Mouse (Mus musculus) G1E (cell line): ENCODE results near the gene A930017K11Rik. TPM values are rescaled to one million over a fixed set of nuclear protein-coding genes. Genes with fewer than 3 reads are reported as not detected.

Experiments
- ATAC-seq: 2 replicates; pipeline ENCODE4 v1.8.0; 2016; ENCODE audit warnings: mild to moderate bottlenecking; ENCODE audit not compliant: insufficient number of reproducible peaks, poor library complexity, low FRiP score, severe bottlenecking; ENCODE audit errors: extremely low read depth
- DNase-seq: peaks from one replicate; pipeline ENCODE4 v3.0.0; 2012; ENCODE audit warnings: low spot score
- H3K27me3 ChIP-seq: 2 replicates; pipeline ENCODE4 v1.6.1; 2012; ENCODE audit warnings: mild to moderate bottlenecking, low read length, inconsistent platforms; ENCODE audit not compliant: insufficient read depth
- H3K36me3 ChIP-seq: replicated peaks from 2 replicates; pipeline ENCODE3; 2012; ENCODE audit warnings: mild to moderate bottlenecking, inconsistent platforms
- H3K4me1 ChIP-seq: 2 replicates; pipeline ENCODE4 v1.6.1; 2012; ENCODE audit warnings: low read depth, low read length, inconsistent platforms, mixed read lengths; ENCODE audit not compliant: insufficient read depth
- H3K4me3 ChIP-seq: 2 replicates; pipeline ENCODE4 v1.5.1; 2012; ENCODE audit warnings: low read depth, mild to moderate bottlenecking, inconsistent platforms, low read length, moderate library complexity, mixed read lengths
- H3K9me3 ChIP-seq: replicated peaks from 2 replicates; pipeline ENCODE4 v1.6.1; 2012; ENCODE audit warnings: inconsistent platforms
- CTCF ChIP-seq: IDR thresholded peaks from 2 replicates; pipeline ENCODE4 v1.5.1; 2012; ENCODE audit warnings: low read depth, low read length, inconsistent platforms, mixed read lengths
- GATA1 ChIP-seq: IDR thresholded peaks from 2 replicates; pipeline ENCODE4 v1.6.1; 2012; ENCODE audit warnings: borderline replicate concordance, low read length, inconsistent platforms, mixed read lengths
- GATA2 ChIP-seq: IDR thresholded peaks from 2 replicates; pipeline ENCODE4 v1.6.1; 2012; ENCODE audit warnings: low read depth, low read length, inconsistent platforms, borderline replicate concordance
- POLR2AphosphoS5 ChIP-seq: IDR thresholded peaks from 2 replicates; pipeline ENCODE4 v1.6.1; 2012; ENCODE audit warnings: low read depth, low read length, inconsistent platforms; ENCODE audit not compliant: insufficient replicate concordance
- TAL1 ChIP-seq: conservative IDR thresholded peaks from 2 replicates; pipeline ENCODE4 v1.6.1; 2012; ENCODE audit warnings: low read depth, low read length, inconsistent platforms, mixed read lengths
- polyA plus RNA-seq: library from polyadenylated mRNA; stranded (reverse); fragments of >175 nt; gene quantifications from 2 replicates; pipeline ENCODE4 v1.2.3, GENCODE M21; 2012
- total RNA-seq, 2 experiments: library from RNA; stranded (forward) in 1 of 2; stranded (reverse) in 1 of 2; fragments of 200-1000 nt in 1 of 2; fragments of >200 nt in 1 of 2; fragmentation: Nextera tagmentation in 1 of 2; gene quantifications; 2 replicates each; pipeline ENCODE4 v1.2.3; 2014 to 2017

A930017K11Rik gene
- total and polyA plus RNA-seq, 3 experiments = 0.07 TPM; not detected in 2

DNA sequence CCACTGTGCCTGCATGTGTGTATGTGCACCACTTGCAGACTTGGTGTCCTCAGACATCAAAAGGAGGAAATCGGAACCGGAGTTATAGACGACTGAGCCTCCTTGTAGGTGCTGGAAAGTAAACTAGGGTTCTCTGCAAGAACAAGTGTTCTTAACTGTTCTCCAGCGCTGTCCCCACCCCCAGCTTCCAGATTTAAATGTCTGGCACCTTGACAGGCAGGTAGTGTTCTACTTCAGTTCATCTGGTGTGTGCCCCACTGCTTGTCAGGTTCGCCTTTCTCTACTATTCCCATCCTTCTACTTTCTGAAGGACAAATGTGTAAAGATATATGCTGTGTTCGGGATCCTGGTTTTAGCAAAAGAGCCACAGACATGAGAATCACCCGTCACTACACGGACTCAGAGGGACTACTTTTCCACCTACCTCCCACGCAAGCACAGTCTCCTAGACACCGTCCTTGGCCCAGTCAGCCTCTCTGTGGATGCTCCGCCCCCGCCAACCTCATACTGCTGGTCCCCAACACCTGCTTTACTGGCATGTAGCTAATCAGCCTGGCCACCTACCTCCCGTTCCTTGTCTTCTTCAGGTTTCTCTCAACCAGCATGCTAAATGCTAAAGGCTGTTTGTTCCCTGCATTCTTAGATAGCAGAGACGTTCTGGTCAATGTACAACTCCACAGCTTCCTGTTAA, 39.0 kb downstream of the A930017K11Rik start:
- DNase-seq (no peak), ATAC-seq (no peak)
- H3K36me3 ChIP-seq = peaks cover 70% of the 10 kb centered on the region
- no peak overlapping the region for H3K4me3 ChIP-seq
- peaks cover 45% of the 10 kb centered on the region for H3K4me1 ChIP-seq
- no peaks in the 10 kb centered on the region for H3K27me3 ChIP-seq
- no peak for TF ChIP-seq CTCF
- TF ChIP-seq GATA1 = no peak
- no peak for TF ChIP-seq GATA2
- no peak for TF ChIP-seq POLR2AphosphoS5
- TF ChIP-seq TAL1 = no peak
- no peaks in the 10 kb centered on the region for H3K9me3 ChIP-seq

DNA sequence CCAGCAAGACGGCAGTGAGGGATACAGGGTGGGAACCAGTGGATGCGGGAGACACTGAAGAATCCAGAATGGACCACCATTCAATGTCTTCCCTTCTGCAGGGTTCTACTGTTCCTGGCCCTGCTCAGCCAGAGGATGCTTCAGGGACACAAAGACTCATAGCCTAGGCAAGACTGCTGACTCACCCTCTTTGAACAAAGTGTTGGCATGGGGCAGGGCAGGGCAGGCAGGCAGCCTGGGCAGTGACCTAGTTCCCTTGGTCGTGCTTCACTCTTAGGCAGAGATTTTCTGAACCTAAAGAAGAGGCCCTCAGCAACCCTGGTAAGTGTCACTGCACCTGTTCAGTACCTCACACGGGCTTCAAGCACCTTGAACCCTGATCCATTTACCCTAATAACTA, 40.5 kb downstream of the A930017K11Rik start:
- TF ChIP-seq GATA1 (no peak), GATA2 (no peak), TAL1 (no peak), POLR2AphosphoS5 (no peak), CTCF (no peak)
- DNase-seq (no peak), ATAC-seq (no peak)
- Histone ChIP-seq H3K9me3 (no peaks in the 10 kb centered on the region), H3K36me3 (peaks cover 68% of the 10 kb centered on the region), H3K4me3 (no peak overlapping the region), H3K4me1 (peaks cover 30% of the 10 kb centered on the region), H3K27me3 (no peaks in the 10 kb centered on the region)

DNA sequence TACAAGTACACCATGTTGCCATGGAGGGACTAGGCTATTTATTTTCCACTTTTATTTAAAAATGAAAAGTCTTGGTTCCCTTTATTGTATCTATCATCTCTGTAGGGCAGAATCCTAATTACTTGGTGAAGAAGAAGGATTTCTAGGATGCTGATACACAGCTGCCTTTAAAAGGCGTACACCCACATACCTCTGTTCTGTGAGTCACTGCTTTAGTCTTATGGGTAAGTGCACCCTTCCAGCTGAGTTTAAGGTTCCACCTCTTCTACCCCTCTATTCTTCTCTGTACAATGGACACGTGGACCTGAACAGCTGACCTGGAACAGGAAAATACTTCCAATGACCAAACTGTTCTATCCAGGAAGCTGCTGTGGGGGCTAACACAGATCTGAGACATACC, 44.7 kb downstream of the A930017K11Rik start:
- ATAC-seq (no peak), DNase-seq (no peak)
- Histone ChIP-seq H3K4me1 (peaks cover 8% of the 10 kb centered on the region), H3K36me3 (peaks cover 51% of the 10 kb centered on the region), H3K27me3 (no peaks in the 10 kb centered on the region), H3K4me3 (no peak overlapping the region), H3K9me3 (no peaks in the 10 kb centered on the region)
- TF ChIP-seq TAL1 = no peak
- TF ChIP-seq GATA1 = no peak
- no peak for TF ChIP-seq GATA2
- no peak for TF ChIP-seq CTCF
- TF ChIP-seq POLR2AphosphoS5 = no peak

DNA sequence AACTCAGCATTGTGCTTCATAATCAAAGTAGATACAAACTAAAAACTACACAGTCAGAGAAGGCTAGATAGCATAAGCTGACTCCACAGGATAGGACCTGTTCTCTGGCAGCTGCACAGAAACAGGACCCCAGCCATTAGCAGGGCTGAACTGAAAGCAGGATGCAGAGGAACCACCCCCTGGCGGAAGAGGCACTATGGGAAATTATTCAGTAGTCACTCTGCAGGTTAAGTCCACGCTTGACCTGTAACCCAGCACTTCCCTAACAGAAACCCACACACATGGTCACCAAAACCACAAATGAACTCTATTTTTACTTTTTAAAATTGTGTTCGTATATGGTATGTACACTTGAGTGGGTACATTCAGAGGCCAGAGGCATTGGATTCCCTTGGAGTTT, 49.3 kb downstream of the A930017K11Rik start:
- H3K4me3 ChIP-seq = no peak overlapping the region
- no peak for ATAC-seq
- no peaks in the 10 kb centered on the region for H3K4me1 ChIP-seq
- no peaks in the 10 kb centered on the region for H3K27me3 ChIP-seq
- peaks cover 2% of the 10 kb centered on the region; the same call in 1 of the 2 replicates for H3K9me3 ChIP-seq
- DNase-seq = no peak
- peaks cover 57% of the 10 kb centered on the region for H3K36me3 ChIP-seq
- TF ChIP-seq GATA2 (no peak), CTCF (no peak), TAL1 (no peak), GATA1 (no peak), POLR2AphosphoS5 (no peak)

DNA sequence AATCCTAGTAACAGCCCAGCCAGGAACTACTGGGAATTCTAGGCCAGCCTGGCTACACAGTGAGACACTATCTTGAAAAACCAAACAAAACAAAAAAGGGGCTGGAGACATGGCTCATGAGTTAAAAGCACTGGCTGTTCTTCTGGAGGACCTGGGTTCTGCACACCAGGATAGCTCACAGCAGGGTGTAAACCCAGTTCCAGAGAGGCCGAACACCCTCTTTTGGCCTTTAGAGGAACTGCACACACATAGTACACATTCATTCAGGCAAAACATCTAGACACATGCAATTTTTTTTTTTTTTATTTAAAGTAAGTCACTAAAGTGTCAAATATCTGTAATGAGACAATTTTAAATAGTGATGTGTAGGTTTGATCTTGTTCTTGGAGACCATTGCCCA, 52.2 kb downstream of the A930017K11Rik start:
- no peak for ATAC-seq
- no peak for TF ChIP-seq GATA2
- no peak for TF ChIP-seq POLR2AphosphoS5
- no peak for TF ChIP-seq TAL1
- TF ChIP-seq CTCF = no peak
- TF ChIP-seq GATA1 = no peak
- Histone ChIP-seq H3K4me1 (peaks cover 8% of the 10 kb centered on the region), H3K4me3 (no peak overlapping the region), H3K36me3 (peaks cover 48% of the 10 kb centered on the region), H3K27me3 (no peaks in the 10 kb centered on the region), H3K9me3 (peaks cover 2% of the 10 kb centered on the region; the same call in 1 of the 2 replicates)
- DNase-seq = no peak

Other genes with a start within 250 kb of the A930017K11Rik start
Only the 20 nearest of the 33 such genes appear.
- not detected in 2 replicates for gene AC134908.4, start 156.9 kb downstream of the A930017K11Rik start, total RNA-seq (2014; fragmentation: Nextera tagmentation)
- not detected in 2 replicates for gene AC134908.4, start 156.9 kb downstream of the A930017K11Rik start, total RNA-seq (2017)
- not detected in 2 replicates for gene AC134908.4, start 156.9 kb downstream of the A930017K11Rik start, polyA plus RNA-seq
- gene Metrn, start 155.4 kb downstream of the A930017K11Rik start, total RNA-seq (2014; fragmentation: Nextera tagmentation) = 15.3 and 19.7 TPM in 2 replicates
- gene Metrn, start 155.4 kb downstream of the A930017K11Rik start, total RNA-seq (2017) = 22.3 and 36.9 TPM in 2 replicates
- gene Metrn, start 155.4 kb downstream of the A930017K11Rik start, polyA plus RNA-seq = 129 and 172 TPM in 2 replicates
- not detected in 2 replicates for gene Fbxl16, start 143.5 kb downstream of the A930017K11Rik start, total RNA-seq (2014; fragmentation: Nextera tagmentation)
- gene Fbxl16, start 143.5 kb downstream of the A930017K11Rik start, total RNA-seq (2017) = 0.05 TPM in 1 of 2 replicates, not detected in the other
- gene Fbxl16, start 143.5 kb downstream of the A930017K11Rik start, polyA plus RNA-seq = 0.01 and 0.03 TPM in 2 replicates
- 13.8 and 13.9 TPM in 2 replicates for gene Wdr24, start 128.9 kb downstream of the A930017K11Rik start, total RNA-seq (2014; fragmentation: Nextera tagmentation)
- 23.5 and 25.8 TPM in 2 replicates for gene Wdr24, start 128.9 kb downstream of the A930017K11Rik start, total RNA-seq (2017)
- gene Wdr24, start 128.9 kb downstream of the A930017K11Rik start, polyA plus RNA-seq = 4.8 and 8.6 TPM in 2 replicates
- gene Jmjd8, start 123.7 kb downstream of the A930017K11Rik start, total RNA-seq (2014; fragmentation: Nextera tagmentation) = 0.90 and 1.9 TPM in 2 replicates
- gene Jmjd8, start 123.7 kb downstream of the A930017K11Rik start, total RNA-seq (2017) = 1.9 and 2.0 TPM in 2 replicates
- gene Jmjd8, start 123.7 kb downstream of the A930017K11Rik start, polyA plus RNA-seq = 0.08 and 0.11 TPM in 2 replicates
- gene Stub1, start 119.2 kb downstream of the A930017K11Rik start, total RNA-seq (2014; fragmentation: Nextera tagmentation) = 29.1 and 30.1 TPM in 2 replicates
- 90.8 and 97.3 TPM in 2 replicates for gene Stub1, start 119.2 kb downstream of the A930017K11Rik start, total RNA-seq (2017)
- 70.9 and 81.7 TPM in 2 replicates for gene Stub1, start 119.2 kb downstream of the A930017K11Rik start, polyA plus RNA-seq
- gene Rhbdl1, start 115.3 kb downstream of the A930017K11Rik start, total RNA-seq (2014; fragmentation: Nextera tagmentation) = 4.8 and 5.5 TPM in 2 replicates
- gene Rhbdl1, start 115.3 kb downstream of the A930017K11Rik start, total RNA-seq (2017) = 0.87 and 1.4 TPM in 2 replicates
- gene Rhbdl1, start 115.3 kb downstream of the A930017K11Rik start, polyA plus RNA-seq = 2.7 and 3.1 TPM in 2 replicates
- 1.1 and 2.9 TPM in 2 replicates for gene Gm20683, start 110.8 kb downstream of the A930017K11Rik start, total RNA-seq (2014; fragmentation: Nextera tagmentation)
- gene Gm20683, start 110.8 kb downstream of the A930017K11Rik start, total RNA-seq (2017) = 3.0 and 3.1 TPM in 2 replicates
- gene Gm20683, start 110.8 kb downstream of the A930017K11Rik start, polyA plus RNA-seq = 9.7 and 12.4 TPM in 2 replicates
- 31.2 and 41.2 TPM in 2 replicates for gene Rhot2, start 107.7 kb downstream of the A930017K11Rik start, total RNA-seq (2014; fragmentation: Nextera tagmentation)
- 17.7 and 20.0 TPM in 2 replicates for gene Rhot2, start 107.7 kb downstream of the A930017K11Rik start, total RNA-seq (2017)
- gene Rhot2, start 107.7 kb downstream of the A930017K11Rik start, polyA plus RNA-seq = 142 and 151 TPM in 2 replicates
- gene Wdr90, start 91.1 kb downstream of the A930017K11Rik start, total RNA-seq (2014; fragmentation: Nextera tagmentation) = 14.6 and 42.2 TPM in 2 replicates
- gene Wdr90, start 91.1 kb downstream of the A930017K11Rik start, total RNA-seq (2017) = 11.8 and 14.2 TPM in 2 replicates
- 9.0 and 17.0 TPM in 2 replicates for gene Wdr90, start 91.1 kb downstream of the A930017K11Rik start, polyA plus RNA-seq
- 8.2 and 8.7 TPM in 2 replicates for gene Mcrip2, start 83.8 kb downstream of the A930017K11Rik start, total RNA-seq (2014; fragmentation: Nextera tagmentation)
- 4.4 and 9.4 TPM in 2 replicates for gene Mcrip2, start 83.8 kb downstream of the A930017K11Rik start, total RNA-seq (2017)
- 77.6 and 103 TPM in 2 replicates for gene Mcrip2, start 83.8 kb downstream of the A930017K11Rik start, polyA plus RNA-seq
- gene Mettl26, start 77.5 kb downstream of the A930017K11Rik start, total RNA-seq (2014; fragmentation: Nextera tagmentation) = 13.9 and 19.0 TPM in 2 replicates
- 12.4 and 16.7 TPM in 2 replicates for gene Mettl26, start 77.5 kb downstream of the A930017K11Rik start, total RNA-seq (2017)
- 30.2 and 34.4 TPM in 2 replicates for gene Mettl26, start 77.5 kb downstream of the A930017K11Rik start, polyA plus RNA-seq
- 1.1 and 1.4 TPM in 2 replicates for gene Wfikkn1, start 71.7 kb downstream of the A930017K11Rik start, total RNA-seq (2014; fragmentation: Nextera tagmentation)
- gene Wfikkn1, start 71.7 kb downstream of the A930017K11Rik start, total RNA-seq (2017) = 0.55 and 0.58 TPM in 2 replicates
- 0.51 and 0.57 TPM in 2 replicates for gene Wfikkn1, start 71.7 kb downstream of the A930017K11Rik start, polyA plus RNA-seq
- gene Rab40c, start 32.8 kb downstream of the A930017K11Rik start, total RNA-seq (2014; fragmentation: Nextera tagmentation) = 9.1 and 10.8 TPM in 2 replicates
- 4.2 and 9.3 TPM in 2 replicates for gene Rab40c, start 32.8 kb downstream of the A930017K11Rik start, total RNA-seq (2017)
- 12.4 and 13.5 TPM in 2 replicates for gene Rab40c, start 32.8 kb downstream of the A930017K11Rik start, polyA plus RNA-seq
- 116 and 431 TPM in 2 replicates for gene Pigq, start 7.6 kb downstream of the A930017K11Rik start, total RNA-seq (2014; fragmentation: Nextera tagmentation)
- 41.4 and 42.1 TPM in 2 replicates for gene Pigq, start 7.6 kb downstream of the A930017K11Rik start, total RNA-seq (2017)
- gene Pigq, start 7.6 kb downstream of the A930017K11Rik start, polyA plus RNA-seq = 81.8 and 136 TPM in 2 replicates
- 0.38 and 1.7 TPM in 2 replicates for gene Nhlrc4, start 7.6 kb downstream of the A930017K11Rik start, total RNA-seq (2014; fragmentation: Nextera tagmentation)
- 0.33 TPM in 1 of 2 replicates, not detected in the other for gene Nhlrc4, start 7.6 kb downstream of the A930017K11Rik start, total RNA-seq (2017)
- 1.1 and 2.7 TPM in 2 replicates for gene Nhlrc4, start 7.6 kb downstream of the A930017K11Rik start, polyA plus RNA-seq
- gene Capn15, start 33.2 kb upstream of the A930017K11Rik start, total RNA-seq (2014; fragmentation: Nextera tagmentation) = 14.6 and 17.3 TPM in 2 replicates
- 2.8 and 3.2 TPM in 2 replicates for gene Capn15, start 33.2 kb upstream of the A930017K11Rik start, total RNA-seq (2017)
- gene Capn15, start 33.2 kb upstream of the A930017K11Rik start, polyA plus RNA-seq = 41.6 and 47.8 TPM in 2 replicates
- 9.9 and 13.9 TPM in 2 replicates for gene Rab11fip3, start 117.0 kb upstream of the A930017K11Rik start, total RNA-seq (2014; fragmentation: Nextera tagmentation)
- 2.8 and 3.0 TPM in 2 replicates for gene Rab11fip3, start 117.0 kb upstream of the A930017K11Rik start, total RNA-seq (2017)
- gene Rab11fip3, start 117.0 kb upstream of the A930017K11Rik start, polyA plus RNA-seq = 9.3 and 11.2 TPM in 2 replicates
- 6.4 and 19.1 TPM in 2 replicates for gene Decr2, start 137.8 kb upstream of the A930017K11Rik start, total RNA-seq (2014; fragmentation: Nextera tagmentation)
- gene Decr2, start 137.8 kb upstream of the A930017K11Rik start, total RNA-seq (2017) = 7.6 and 8.8 TPM in 2 replicates
- gene Decr2, start 137.8 kb upstream of the A930017K11Rik start, polyA plus RNA-seq = 0.18 and 0.34 TPM in 2 replicates
- gene Nme4, start 143.0 kb upstream of the A930017K11Rik start, total RNA-seq (2014; fragmentation: Nextera tagmentation) = 23.3 and 25.2 TPM in 2 replicates
- gene Nme4, start 143.0 kb upstream of the A930017K11Rik start, total RNA-seq (2017) = 48.5 and 68.1 TPM in 2 replicates
- gene Nme4, start 143.0 kb upstream of the A930017K11Rik start, polyA plus RNA-seq = 118 and 139 TPM in 2 replicates